Mouse (Mus musculus): ENCODE results near the gene Golph3. TPM values are rescaled to one million over a fixed set of nuclear protein-coding genes. Genes with fewer than 3 reads are reported as not detected.

Golph3 gene
- polyA plus RNA-seq, 1 experiment from 2014 or later, result 56.7 TPM

DNA sequence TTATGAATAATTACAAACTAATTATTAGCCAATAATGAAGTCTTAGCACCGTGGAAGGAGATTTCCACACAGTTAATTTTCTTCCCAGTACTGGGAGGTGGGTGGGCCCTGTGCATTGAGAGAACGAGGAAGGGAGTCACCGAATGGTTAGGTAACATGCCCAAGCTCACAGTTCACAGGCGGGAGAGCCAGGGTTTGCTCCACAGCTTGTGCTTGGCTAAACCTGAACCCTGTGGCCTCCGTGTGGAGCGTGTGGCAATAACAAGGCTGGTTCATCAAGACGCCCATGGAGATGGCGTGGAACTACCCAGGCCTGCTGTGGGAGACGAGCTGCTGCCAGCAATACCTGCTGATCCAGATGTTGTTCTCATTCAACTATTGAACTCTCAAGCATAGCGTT is 56.5 kb downstream of the Golph3 start:
- H3K4me2 ChIP-seq (ENCODE audit: low read length), result no peak overlapping the region
- no peak overlapping the region for H3K27ac ChIP-seq (ENCODE audit: low read length)
- H3K36me3 ChIP-seq (ENCODE audit: control insufficient read depth, insufficient read depth), result no peaks in the 10 kb centered on the region
- peaks cover 10% of the 10 kb centered on the region for H3K4me1 ChIP-seq (replicated peaks; ENCODE audit: control insufficient read depth, insufficient read depth, low read length)
- no peak for ATAC-seq
- no peaks in the 10 kb centered on the region for H3K9me3 ChIP-seq (ENCODE audit: control insufficient read depth, low read length)
- no peak overlapping the region for H3K4me3 ChIP-seq (replicated peaks; ENCODE audit: low read length)
- WGBS, result 66% methylated on average over 10 of the region's 10 CpGs
- H3K9ac ChIP-seq (replicated peaks; ENCODE audit: low read depth, low read length), result no peak overlapping the region
- 0 out of 2 replicates have a peak, but pooled peaks cover 3% of the 10 kb centered on the region for H3K27me3 ChIP-seq (replicated peaks; ENCODE audit: control insufficient read depth, insufficient read depth, low read length)

DNA sequence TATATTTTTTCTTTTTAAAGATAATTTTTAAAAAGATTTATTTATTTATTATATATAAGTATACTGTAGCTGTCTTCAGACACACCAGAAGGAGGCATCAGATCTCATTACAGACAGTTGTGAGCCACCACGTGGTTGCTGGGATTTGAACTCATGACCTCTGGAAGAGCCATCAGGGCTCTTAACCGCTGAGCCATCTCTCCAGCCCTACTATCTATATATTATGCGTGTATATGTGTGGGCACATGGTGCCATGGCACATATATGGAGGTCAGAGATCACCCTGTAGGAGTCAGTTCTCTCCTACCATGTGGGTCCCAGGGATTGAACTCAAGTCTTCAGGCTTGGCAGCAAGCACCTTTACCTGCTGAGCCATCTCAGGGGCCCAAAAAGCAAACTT is 58.8 kb downstream of the Golph3 start:
- no peak overlapping the region for H3K9ac ChIP-seq (replicated peaks; ENCODE audit: low read depth, low read length)
- 92% methylated on average over 3 of the region's 3 CpGs for WGBS
- H3K36me3 ChIP-seq (ENCODE audit: control insufficient read depth, insufficient read depth), result no peaks in the 10 kb centered on the region
- 0 out of 2 replicates have a peak, but pooled peaks cover 3% of the 10 kb centered on the region for H3K27me3 ChIP-seq (replicated peaks; ENCODE audit: control insufficient read depth, insufficient read depth, low read length)
- no peak overlapping the region for H3K4me2 ChIP-seq (ENCODE audit: low read length)
- no peak overlapping the region for H3K27ac ChIP-seq (ENCODE audit: low read length)
- no peaks in the 10 kb centered on the region for H3K9me3 ChIP-seq (ENCODE audit: control insufficient read depth, low read length)
- H3K4me1 ChIP-seq (replicated peaks; ENCODE audit: control insufficient read depth, insufficient read depth, low read length), result peaks cover 10% of the 10 kb centered on the region
- no peak overlapping the region for H3K4me3 ChIP-seq (replicated peaks; ENCODE audit: low read length)
- ATAC-seq, result no peak

DNA sequence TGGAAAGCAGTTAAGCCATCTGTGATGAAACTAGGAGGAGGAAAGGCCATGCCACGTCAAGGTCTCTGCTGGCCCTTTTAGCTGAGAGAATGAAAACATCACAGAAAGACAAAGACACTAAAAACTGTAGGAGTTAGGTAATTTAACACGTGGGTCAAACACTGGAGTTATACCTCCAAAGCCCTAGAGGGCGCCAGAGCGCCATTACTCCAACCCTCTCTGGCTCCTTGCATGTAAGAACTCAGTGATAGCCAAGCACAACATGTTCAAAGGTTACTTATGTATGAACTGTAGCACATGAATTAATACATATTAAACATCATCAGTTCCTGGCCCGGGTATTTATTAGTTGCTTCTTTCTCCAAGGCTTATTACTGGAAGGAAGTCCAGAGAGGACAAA is 59.3 kb downstream of the Golph3 start:
- 48% methylated on average over 5 of the region's 5 CpGs for WGBS
- 0 out of 2 replicates have a peak, but pooled peaks cover 3% of the 10 kb centered on the region for H3K27me3 ChIP-seq (replicated peaks; ENCODE audit: control insufficient read depth, insufficient read depth, low read length)
- H3K4me1 ChIP-seq (replicated peaks; ENCODE audit: control insufficient read depth, insufficient read depth, low read length), result peaks cover 7% of the 10 kb centered on the region

DNA sequence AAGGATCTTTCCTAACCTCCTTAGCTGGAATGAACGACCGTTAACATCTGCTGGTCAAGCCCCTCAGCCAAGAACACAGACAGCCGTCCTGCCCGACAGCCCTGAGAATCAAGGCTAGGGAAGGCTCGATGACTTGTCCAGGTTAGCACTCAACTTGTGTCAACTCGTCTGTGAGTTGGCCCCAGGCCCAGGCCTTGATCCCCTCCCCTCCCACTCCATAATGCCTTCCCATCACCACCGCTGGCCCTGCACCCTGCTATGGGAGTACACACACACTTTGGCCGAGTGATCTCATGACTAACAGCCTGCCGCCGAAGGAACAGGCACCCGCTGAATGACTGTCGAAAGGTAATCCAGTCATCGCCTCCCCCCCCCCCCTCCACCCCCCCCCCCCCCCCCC is 63.4 kb downstream of the Golph3 start:
- Histone ChIP-seq H3K36me3 (ENCODE audit: control insufficient read depth, insufficient read depth) (no peaks in the 10 kb centered on the region), H3K27me3 (replicated peaks; ENCODE audit: control insufficient read depth, insufficient read depth, low read length) (no peaks in the 10 kb centered on the region), H3K4me1 (replicated peaks; ENCODE audit: control insufficient read depth, insufficient read depth, low read length) (peaks cover 5% of the 10 kb centered on the region), H3K4me2 (ENCODE audit: low read length) (no peak overlapping the region), H3K27ac (ENCODE audit: low read length) (no peak overlapping the region), H3K4me3 (replicated peaks; ENCODE audit: low read length) (no peak overlapping the region), H3K9me3 (ENCODE audit: control insufficient read depth, low read length) (no peaks in the 10 kb centered on the region), H3K9ac (replicated peaks; ENCODE audit: low read depth, low read length) (no peak overlapping the region)
- WGBS, result 84% methylated on average over 12 of the region's 13 CpGs
- ATAC-seq, result no peak

More for the DNA sequence above, 59.3 kb downstream of the Golph3 start:
- H3K9me3 ChIP-seq (ENCODE audit: control insufficient read depth, low read length), result no peaks in the 10 kb centered on the region
- H3K9ac ChIP-seq (replicated peaks; ENCODE audit: low read depth, low read length), result no peak overlapping the region
- H3K36me3 ChIP-seq (ENCODE audit: control insufficient read depth, insufficient read depth), result no peaks in the 10 kb centered on the region
- H3K4me3 ChIP-seq (replicated peaks; ENCODE audit: low read length), result no peak overlapping the region
- H3K4me2 ChIP-seq (ENCODE audit: low read length), result no peak overlapping the region
- no peak for ATAC-seq
- no peak overlapping the region for H3K27ac ChIP-seq (ENCODE audit: low read length)

DNA sequence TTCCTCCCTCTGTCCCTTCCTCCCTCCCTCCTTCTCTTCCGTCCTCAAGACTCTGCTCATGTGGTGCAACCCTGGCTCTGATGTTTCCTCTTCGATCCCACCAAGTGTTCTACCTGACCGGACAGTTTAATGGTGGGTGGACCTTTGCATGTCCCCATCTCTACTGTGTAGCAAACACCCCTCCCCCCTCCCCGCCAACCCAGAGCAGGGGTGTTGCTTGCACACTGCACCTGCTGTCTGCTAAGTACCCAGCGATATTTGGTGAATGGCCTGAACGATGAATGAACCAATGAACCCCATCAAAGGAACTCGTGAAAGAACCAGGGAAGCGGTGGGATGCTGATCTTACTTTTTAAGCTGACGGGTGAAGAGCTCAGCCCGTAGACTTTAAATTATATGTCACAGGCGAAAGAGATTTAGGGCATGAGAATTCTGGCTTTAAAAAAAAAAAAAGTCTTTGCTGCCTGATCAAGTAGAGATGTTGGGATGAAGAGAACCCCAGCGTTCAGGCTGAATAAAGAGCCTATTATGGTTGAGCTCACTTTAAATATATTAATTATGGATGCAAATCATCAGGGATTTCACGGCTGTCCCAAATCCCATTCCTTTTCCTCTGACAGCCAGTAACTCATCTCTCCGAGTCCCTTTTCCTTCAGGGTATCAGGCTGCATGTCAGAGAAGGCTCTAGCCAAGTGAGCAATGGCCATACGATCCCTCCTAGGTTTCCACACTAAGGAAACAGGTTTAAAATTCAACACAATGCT is 67.7 kb downstream of the Golph3 start:
- no peaks in the 10 kb centered on the region for H3K36me3 ChIP-seq (ENCODE audit: control insufficient read depth, insufficient read depth)
- no peak for ATAC-seq
- no peak overlapping the region for H3K9ac ChIP-seq (replicated peaks; ENCODE audit: low read depth, low read length)
- peaks cover 5% of the 10 kb centered on the region for H3K4me1 ChIP-seq (replicated peaks; ENCODE audit: control insufficient read depth, insufficient read depth, low read length)
- H3K4me2 ChIP-seq (ENCODE audit: low read length), result no peak overlapping the region
- H3K4me3 ChIP-seq (replicated peaks; ENCODE audit: low read length), result no peak overlapping the region
- no peaks in the 10 kb centered on the region for H3K27me3 ChIP-seq (replicated peaks; ENCODE audit: control insufficient read depth, insufficient read depth, low read length)
- H3K27ac ChIP-seq (ENCODE audit: low read length), result no peak overlapping the region
- WGBS, result 53% methylated on average over 15 of the region's 15 CpGs
- no peaks in the 10 kb centered on the region for H3K9me3 ChIP-seq (ENCODE audit: control insufficient read depth, low read length)

DNA sequence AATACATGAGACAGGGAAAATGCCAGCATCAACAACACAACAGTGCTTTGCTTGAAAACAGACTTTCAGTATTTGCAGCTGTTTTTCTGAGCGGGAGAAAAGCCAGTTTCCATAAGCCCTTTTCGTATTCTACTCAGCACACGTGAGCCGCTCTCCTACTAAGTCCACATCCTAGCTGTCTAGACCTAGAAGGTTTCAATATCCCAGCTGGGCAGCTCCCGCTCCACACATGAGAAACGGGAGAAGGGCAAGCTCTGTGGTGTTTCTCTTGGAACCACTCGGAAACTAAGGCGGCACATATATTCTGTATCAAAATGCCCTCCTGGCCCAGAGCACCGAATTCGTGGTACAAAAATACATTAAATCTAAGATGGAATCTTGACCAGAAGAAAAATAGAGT is 73.5 kb downstream of the Golph3 start:
- no peak overlapping the region for H3K4me2 ChIP-seq (ENCODE audit: low read length)
- no peak overlapping the region for H3K4me3 ChIP-seq (replicated peaks; ENCODE audit: low read length)
- no peak overlapping the region for H3K9ac ChIP-seq (replicated peaks; ENCODE audit: low read depth, low read length)
- 91% methylated on average over 10 of the region's 10 CpGs for WGBS
- ATAC-seq, result no peak
- H3K27ac ChIP-seq (ENCODE audit: low read length), result no peak overlapping the region
- H3K27me3 ChIP-seq (replicated peaks; ENCODE audit: control insufficient read depth, insufficient read depth, low read length), result no peaks in the 10 kb centered on the region
- H3K4me1 ChIP-seq (replicated peaks; ENCODE audit: control insufficient read depth, insufficient read depth, low read length), result no peaks in the 10 kb centered on the region
- H3K9me3 ChIP-seq (ENCODE audit: control insufficient read depth, low read length), result no peaks in the 10 kb centered on the region
- H3K36me3 ChIP-seq (ENCODE audit: control insufficient read depth, insufficient read depth), result no peaks in the 10 kb centered on the region

DNA sequence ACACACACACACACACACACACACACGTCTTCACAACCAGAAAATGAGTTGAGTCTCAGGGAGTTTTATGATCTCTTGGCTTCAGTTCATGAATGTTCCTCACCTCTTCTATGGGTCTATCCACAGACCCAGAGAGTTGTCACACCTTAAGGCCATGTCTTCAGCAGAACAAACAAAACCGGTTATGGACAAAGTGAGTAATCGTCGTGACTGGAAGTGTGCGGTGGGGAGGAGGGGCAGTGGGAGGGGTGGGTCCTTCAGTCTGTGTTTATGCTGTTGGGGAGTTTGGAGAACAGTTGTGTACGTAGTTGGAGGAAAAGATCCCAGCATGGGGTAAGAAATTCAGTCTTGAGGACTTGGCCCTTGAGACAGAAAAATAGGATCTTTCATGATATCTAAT is 75.8 kb downstream of the Golph3 start:
- 74% methylated on average over 6 of the region's 6 CpGs for WGBS
- Histone ChIP-seq H3K27ac (ENCODE audit: low read length) (no peak overlapping the region), H3K9ac (replicated peaks; ENCODE audit: low read depth, low read length) (no peak overlapping the region), H3K9me3 (ENCODE audit: control insufficient read depth, low read length) (no peaks in the 10 kb centered on the region), H3K4me3 (replicated peaks; ENCODE audit: low read length) (no peak overlapping the region), H3K27me3 (replicated peaks; ENCODE audit: control insufficient read depth, insufficient read depth, low read length) (no peaks in the 10 kb centered on the region), H3K4me2 (ENCODE audit: low read length) (no peak overlapping the region), H3K36me3 (ENCODE audit: control insufficient read depth, insufficient read depth) (no peaks in the 10 kb centered on the region), H3K4me1 (replicated peaks; ENCODE audit: control insufficient read depth, insufficient read depth, low read length) (no peaks in the 10 kb centered on the region)
- no peak for ATAC-seq

Other genes starting within 250 kb of the Golph3 start
- gene Zfr, start 203.6 kb upstream of the Golph3 start, polyA plus RNA-seq (2015; fragmentation: Nextera tagmentation; extraction: Ambion mirVana), result 124 and 142 TPM in 2 replicates
- gene Mtmr12, start 116.4 kb upstream of the Golph3 start, polyA plus RNA-seq (2015; fragmentation: Nextera tagmentation; extraction: Ambion mirVana), result 10.8 and 12.3 TPM in 2 replicates
- gene 1810049J17Rik, start 449 bp downstream of the Golph3 start, polyA plus RNA-seq (2015; fragmentation: Nextera tagmentation; extraction: Ambion mirVana), result not detected in 2 replicates

Measured in forebrain, embryonic 16.5 days (tissue).